Mouse (Mus musculus) forebrain, embryonic 13.5 days (tissue): Measurements from ENCODE around the gene Adam12. TPM values are rescaled to one million over a fixed set of nuclear protein-coding genes. Genes with fewer than 3 reads are reported as not detected.

Experiments used
- ATAC-seq: fragments of 200-750 bp; cut with Nextera tagmentation; 2 replicates; pipeline ENCODE4 v1.8.0; 2017
- H3K27ac ChIP-seq: fragments of 300-500 bp; sonication (generic); 2 replicates; pipeline ENCODE4 v1.5.1; 2015; ENCODE audit warnings: inconsistent platforms, mild to moderate bottlenecking, moderate library complexity
- H3K27me3 ChIP-seq: fragments of 300-500 bp; sonication (generic); 2 replicates; pipeline ENCODE4 v1.6.1; 2015; ENCODE audit warnings: mild to moderate bottlenecking, inconsistent platforms
- H3K36me3 ChIP-seq: fragments of 300-500 bp; sonication (generic); 2 replicates; pipeline ENCODE4 v1.6.1; 2015; ENCODE audit warnings: mild to moderate bottlenecking, inconsistent platforms; ENCODE audit not compliant: poor library complexity, severe bottlenecking
- H3K4me1 ChIP-seq: fragments of 300-500 bp; sonication (generic); 2 replicates; pipeline ENCODE4 v1.6.1; 2015; ENCODE audit warnings: inconsistent platforms
- H3K4me2 ChIP-seq: fragments of 300-500 bp; sonication (generic); 2 replicates; pipeline ENCODE4 v1.6.1; 2015; ENCODE audit warnings: inconsistent platforms, mild to moderate bottlenecking, moderate library complexity
- H3K4me3 ChIP-seq: fragments of 300-500 bp; sonication (generic); 2 replicates; pipeline ENCODE4 v1.5.1; 2015; ENCODE audit warnings: mild to moderate bottlenecking, inconsistent platforms
- H3K9ac ChIP-seq: fragments of 300-500 bp; sonication (generic); 2 replicates; pipeline ENCODE4 v1.6.1; 2015; ENCODE audit warnings: mild to moderate bottlenecking, inconsistent platforms
- H3K9me3 ChIP-seq: fragments of 300-500 bp; sonication (generic); replicated peaks from 2 replicates; pipeline ENCODE4 v1.6.1; 2016; ENCODE audit warnings: inconsistent platforms
- WGBS: fragments of 180-500 bp; shearing (Covaris S2); methylation state at CpG from one replicate; pipeline ENCODE4 v1.1.7; 2015; 5-methylcytosine and 5-hydroxymethylcytosine counted together
- polyA plus RNA-seq: library from polyadenylated mRNA; unstranded; fragments of >200 nt; fragmentation: Nextera tagmentation; extraction: Ambion mirVana; gene quantifications from 2 replicates; pipeline ENCODE4 v1.2.1, GENCODE M21; 2015

Adam12 gene
- polyA plus RNA-seq, 1 experiment from 2014 or later, result 1.3 TPM

GRCm38 (mm10) chr7:134022157-134022885 is 209.6 kb downstream of the Adam12 start:
- no peak overlapping the region for H3K4me2 ChIP-seq
- WGBS, result 54% methylated on average over 2 of the region's 2 CpGs
- peaks cover 13% of the 10 kb centered on the region for H3K4me1 ChIP-seq
- no peaks in the 10 kb centered on the region; the same call in 1 of the 2 replicates for H3K27me3 ChIP-seq
- ATAC-seq, result no peak
- no peak overlapping the region for H3K4me3 ChIP-seq
- H3K27ac ChIP-seq, result no peak overlapping the region
- no peaks in the 10 kb centered on the region for H3K36me3 ChIP-seq
- H3K9ac ChIP-seq, result no peak overlapping the region
- H3K9me3 ChIP-seq, result no peaks in the 10 kb centered on the region

GRCm38 (mm10) chr7:134015226-134015625 is 216.7 kb downstream of the Adam12 start:
- H3K9ac ChIP-seq, result no peak overlapping the region

GRCm38 (mm10) chr7:134014733-134015132 is 217.2 kb downstream of the Adam12 start:
- Histone ChIP-seq H3K27me3 (no peaks in the 10 kb centered on the region; the same call in 1 of the 2 replicates), H3K27ac (no peak overlapping the region), H3K4me2 (no peak overlapping the region), H3K9me3 (no peaks in the 10 kb centered on the region), H3K4me1 (0 out of 2 replicates have a peak, but pooled peaks cover 11% of the 10 kb centered on the region), H3K4me3 (no peak overlapping the region), H3K9ac (no peak overlapping the region), H3K36me3 (no peaks in the 10 kb centered on the region)
- 13% methylated on average over 7 of the region's 7 CpGs for WGBS
- ATAC-seq, result peak; percentile 65; the same call in 1 of the 2 replicates

More at GRCm38 (mm10) chr7:134015226-134015625, 216.7 kb downstream of the Adam12 start:
- no peaks in the 10 kb centered on the region for H3K36me3 ChIP-seq
- H3K4me1 ChIP-seq, result 0 out of 2 replicates have a peak, but pooled peaks cover 11% of the 10 kb centered on the region
- 64% methylated on average over 4 of the region's 4 CpGs for WGBS
- no peak overlapping the region for H3K4me3 ChIP-seq
- H3K27me3 ChIP-seq, result no peaks in the 10 kb centered on the region; the same call in 1 of the 2 replicates
- no peaks in the 10 kb centered on the region for H3K9me3 ChIP-seq
- no peak overlapping the region for H3K4me2 ChIP-seq
- no peak for ATAC-seq
- H3K27ac ChIP-seq, result no peak overlapping the region

GRCm38 (mm10) chr7:134009157-134009556 is 222.8 kb downstream of the Adam12 start:
- Histone ChIP-seq H3K36me3 (no peaks in the 10 kb centered on the region), H3K27ac (no peak overlapping the region), H3K27me3 (no peaks in the 10 kb centered on the region), H3K4me2 (no peak overlapping the region), H3K4me1 (no peaks in the 10 kb centered on the region), H3K4me3 (no peak overlapping the region), H3K9ac (no peak overlapping the region), H3K9me3 (peaks cover 4% of the 10 kb centered on the region; the same call in 1 of the 2 replicates)
- 87% methylated on average over 5 of the region's 5 CpGs for WGBS
- ATAC-seq, result no peak

- H3K36me3 ChIP-seq, result no peaks in the 10 kb centered on the region
- no peak overlapping the region for H3K4me3 ChIP-seq
- no peak for ATAC-seq
- no peaks in the 10 kb centered on the region for H3K27me3 ChIP-seq
- H3K4me1 ChIP-seq, result no peaks in the 10 kb centered on the region
- no peak overlapping the region for H3K9ac ChIP-seq
- WGBS, result 74% methylated on average over 3 of the region's 3 CpGs
- H3K9me3 ChIP-seq, result peaks cover 4% of the 10 kb centered on the region; the same call in 1 of the 2 replicates
- no peak overlapping the region for H3K27ac ChIP-seq
- H3K4me2 ChIP-seq, result no peak overlapping the region
Measured at GRCm38 (mm10) chr7:134007942-134008361, 224.0 kb downstream of the Adam12 start.

GRCm38 (mm10) chr7:134001581-134001980 is 230.4 kb downstream of the Adam12 start:
- no peak for ATAC-seq
- Histone ChIP-seq H3K9ac (no peak overlapping the region), H3K9me3 (peaks cover 4% of the 10 kb centered on the region; the same call in 1 of the 2 replicates), H3K4me3 (no peak overlapping the region), H3K27ac (no peak overlapping the region), H3K4me1 (no peaks in the 10 kb centered on the region), H3K4me2 (no peak overlapping the region), H3K27me3 (no peaks in the 10 kb centered on the region), H3K36me3 (no peaks in the 10 kb centered on the region)
- 86% methylated on average over 4 of the region's 4 CpGs for WGBS

- H3K9ac ChIP-seq, result no peak overlapping the region
- H3K27ac ChIP-seq, result no peak overlapping the region
- H3K9me3 ChIP-seq, result no peaks in the 10 kb centered on the region
- no peak for ATAC-seq
- H3K4me2 ChIP-seq, result no peak overlapping the region
- no peaks in the 10 kb centered on the region for H3K4me1 ChIP-seq
- H3K4me3 ChIP-seq, result no peak overlapping the region
- H3K36me3 ChIP-seq, result no peaks in the 10 kb centered on the region
- no peaks in the 10 kb centered on the region for H3K27me3 ChIP-seq
Measured at GRCm38 (mm10) chr7:133990930-133991329, 241.0 kb downstream of the Adam12 start.

GRCm38 (mm10) chr7:133988356-133988755 is 243.6 kb downstream of the Adam12 start:
- ATAC-seq, result no peak
- H3K36me3 ChIP-seq, result no peaks in the 10 kb centered on the region
- H3K27me3 ChIP-seq, result no peaks in the 10 kb centered on the region
- H3K4me1 ChIP-seq, result no peaks in the 10 kb centered on the region
- H3K27ac ChIP-seq, result no peak overlapping the region
- WGBS, result 83% methylated on average over 5 of the region's 5 CpGs
- no peak overlapping the region for H3K9ac ChIP-seq
- H3K4me2 ChIP-seq, result no peak overlapping the region
- no peaks in the 10 kb centered on the region for H3K9me3 ChIP-seq
- no peak overlapping the region for H3K4me3 ChIP-seq

GRCm38 (mm10) chr7:133986201-133986600 is 245.7 kb downstream of the Adam12 start:
- no peak overlapping the region for H3K4me2 ChIP-seq
- H3K36me3 ChIP-seq, result no peaks in the 10 kb centered on the region
- no peak for ATAC-seq
- no peak overlapping the region for H3K4me3 ChIP-seq
- WGBS, result 83% methylated on average over 4 of the region's 4 CpGs
- no peaks in the 10 kb centered on the region for H3K9me3 ChIP-seq
- H3K4me1 ChIP-seq, result no peaks in the 10 kb centered on the region
- H3K9ac ChIP-seq, result no peak overlapping the region
- H3K27ac ChIP-seq, result no peak overlapping the region
- no peaks in the 10 kb centered on the region for H3K27me3 ChIP-seq

GRCm38 (mm10) chr7:133985648-133986047 is 246.3 kb downstream of the Adam12 start:
- no peak overlapping the region for H3K9ac ChIP-seq
- no peaks in the 10 kb centered on the region for H3K4me1 ChIP-seq
- no peak overlapping the region for H3K27ac ChIP-seq
- no peak for ATAC-seq
- no peak overlapping the region for H3K4me2 ChIP-seq
- no peaks in the 10 kb centered on the region for H3K27me3 ChIP-seq
- WGBS, result 95% methylated on average over 1 of the region's 1 CpGs
- H3K9me3 ChIP-seq, result no peaks in the 10 kb centered on the region
- H3K4me3 ChIP-seq, result no peak overlapping the region
- no peaks in the 10 kb centered on the region for H3K36me3 ChIP-seq

- no peaks in the 10 kb centered on the region for H3K27me3 ChIP-seq
- H3K4me1 ChIP-seq, result no peaks in the 10 kb centered on the region
- H3K36me3 ChIP-seq, result no peaks in the 10 kb centered on the region
- ATAC-seq, result no peak
- H3K4me2 ChIP-seq, result no peak overlapping the region
- no peaks in the 10 kb centered on the region for H3K9me3 ChIP-seq
- H3K9ac ChIP-seq, result no peak overlapping the region
- WGBS, result 67% methylated on average over 8 of the region's 8 CpGs
- no peak overlapping the region for H3K27ac ChIP-seq
- H3K4me3 ChIP-seq, result no peak overlapping the region
Measured at GRCm38 (mm10) chr7:133976388-133977122, 255.4 kb downstream of the Adam12 start.

GRCm38 (mm10) chr7:133971086-133971485 is 260.9 kb downstream of the Adam12 start:
- no peaks in the 10 kb centered on the region for H3K36me3 ChIP-seq
- no peaks in the 10 kb centered on the region for H3K4me1 ChIP-seq
- no peak overlapping the region for H3K4me3 ChIP-seq
- WGBS, result 74% methylated on average over 1 of the region's 1 CpGs
- H3K27me3 ChIP-seq, result no peaks in the 10 kb centered on the region
- H3K27ac ChIP-seq, result no peak overlapping the region
- no peak overlapping the region for H3K9ac ChIP-seq
- no peak overlapping the region for H3K4me2 ChIP-seq
- no peak for ATAC-seq
- H3K9me3 ChIP-seq, result no peaks in the 10 kb centered on the region
